Mouse (Mus musculus): ENCODE results near the gene Pld3. TPM values are rescaled to one million over a fixed set of nuclear protein-coding genes. Genes with fewer than 3 reads are reported as not detected.

Pld3 gene
- total RNA-seq, 2 experiments from 2014 or later, result 575 to 580 TPM

DNA sequence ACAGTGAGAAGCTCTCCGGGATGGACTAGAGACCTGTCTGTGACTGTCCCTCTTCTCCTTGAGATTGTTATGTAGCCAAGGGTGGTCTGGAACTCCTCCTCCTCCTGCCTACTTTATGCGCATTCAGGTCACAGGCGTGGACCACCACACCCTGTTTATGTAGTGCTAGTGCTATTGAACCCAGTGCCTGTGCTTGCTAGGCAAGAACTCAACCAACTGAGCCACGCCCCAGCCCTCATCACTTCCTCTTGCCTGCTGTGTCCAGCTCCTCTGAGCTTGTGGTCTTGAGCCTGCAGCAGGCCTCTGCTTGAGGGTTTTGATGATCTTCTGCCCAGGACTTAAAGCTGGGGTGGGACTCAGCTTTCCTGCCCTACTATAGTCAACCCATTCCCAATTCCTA lies 19.1 kb upstream of the Pld3 start:
- no peak for DNase-seq (ENCODE audit: low spot score in 2 of 2)

DNA sequence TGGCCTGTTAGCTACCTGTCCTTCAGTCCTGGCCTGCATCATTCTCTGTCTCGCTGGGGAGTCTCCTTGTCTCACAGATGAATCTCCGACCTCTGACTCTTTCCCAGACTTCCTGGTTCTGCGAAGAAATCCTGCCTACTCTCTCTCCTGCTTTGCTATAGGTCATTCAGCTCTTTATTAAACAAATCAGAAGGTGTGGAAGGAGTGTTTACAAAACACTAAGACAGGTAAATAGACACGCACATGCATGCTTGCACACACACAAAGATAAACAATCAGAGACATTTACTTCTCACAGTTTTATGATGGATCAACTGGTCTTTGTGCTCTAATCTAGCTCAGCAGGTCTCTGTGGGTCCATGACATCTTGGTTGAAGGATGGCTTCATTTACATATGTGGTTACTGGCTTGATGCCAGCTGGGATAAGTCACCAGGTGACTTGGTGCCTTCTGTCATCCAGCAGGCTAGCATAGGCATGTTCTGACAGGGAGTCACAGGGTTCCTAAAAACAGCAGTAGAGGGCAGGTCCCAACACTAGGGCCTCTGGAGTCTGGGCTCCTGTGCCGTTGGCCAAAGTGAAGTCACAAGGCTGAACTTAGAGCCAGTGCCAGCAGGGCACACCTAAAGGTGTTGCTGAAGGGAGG lies 16.7 kb upstream of the Pld3 start:
- no peak for DNase-seq (ENCODE audit: low spot score in 2 of 2)

- no peak for DNase-seq (ENCODE audit: low spot score in 2 of 2)
Observed at GRCm38 (mm10) chr7:27560978-27561377, 8.0 kb upstream of the Pld3 start.

DNA sequence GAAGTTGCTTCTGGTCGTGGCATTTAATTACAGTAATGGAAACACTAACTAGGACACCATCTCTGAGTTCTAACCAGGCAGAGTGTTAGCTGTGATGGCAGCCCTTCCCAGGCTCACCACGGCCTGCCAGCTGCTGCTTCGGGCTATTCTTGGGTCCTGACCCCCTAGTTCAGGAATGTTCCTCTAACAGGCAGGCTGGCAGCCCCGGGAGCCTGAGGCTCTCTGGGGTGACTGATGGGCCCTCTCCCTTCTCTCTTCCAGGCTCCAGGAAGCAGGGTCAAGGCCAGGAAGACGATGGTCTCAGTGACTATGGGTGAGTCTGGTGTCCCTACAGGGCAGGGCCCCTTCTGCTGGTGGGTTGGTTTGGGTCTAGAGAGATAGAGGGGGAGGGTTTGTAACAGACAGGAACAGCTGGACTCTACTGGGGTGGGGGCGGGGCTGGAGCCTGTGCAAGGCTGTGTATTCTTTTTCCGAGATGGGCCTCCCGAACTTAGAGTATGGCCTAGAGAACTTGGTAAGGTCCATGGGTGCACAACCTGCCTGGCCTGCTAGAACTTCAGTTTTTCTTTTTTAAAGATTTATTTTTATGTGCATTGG lies 7.4 kb upstream of the Pld3 start:
- no peak for DNase-seq (ENCODE audit: low spot score in 2 of 2)

GRCm38 (mm10) chr7:27552070-27552469 lies 948 bp downstream of the Pld3 start:
- no peak for DNase-seq (ENCODE audit: low spot score in 2 of 2)

GRCm38 (mm10) chr7:27549597-27549996 lies 3.4 kb downstream of the Pld3 start:
- DNase-seq (ENCODE audit: low spot score in 2 of 2), result no peak

DNA sequence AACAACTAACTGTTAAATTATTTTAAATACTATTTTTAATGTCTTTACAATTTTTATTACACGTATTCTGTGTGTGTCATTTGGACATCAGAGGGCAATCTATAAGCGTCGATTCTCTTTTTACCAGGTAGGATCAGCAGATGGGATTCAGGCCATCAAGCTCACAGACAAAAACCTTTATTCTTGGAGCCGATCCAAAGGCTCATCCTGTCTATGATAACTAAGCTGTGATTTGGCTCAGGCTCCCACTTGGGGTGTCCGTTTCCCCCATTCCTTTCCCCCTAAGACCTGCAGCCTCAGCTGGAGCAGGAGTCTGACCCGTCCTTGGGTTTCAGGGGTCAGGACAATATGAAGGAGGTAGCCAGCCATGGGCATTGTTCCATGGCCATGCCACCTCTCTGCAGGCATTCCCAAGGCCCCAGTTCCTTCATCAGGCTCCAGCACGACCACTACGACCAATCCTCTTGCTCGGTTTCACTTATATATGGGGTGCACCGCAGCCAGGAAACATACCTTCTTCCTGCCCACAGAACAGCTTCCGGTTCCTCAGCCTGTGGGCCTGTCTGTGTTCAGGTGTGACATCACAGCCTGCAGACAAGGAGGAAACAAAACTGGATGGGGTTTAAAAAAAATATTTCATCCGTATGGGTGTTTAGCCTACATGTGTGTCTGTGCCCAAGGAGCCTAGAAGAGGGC lies 8.2 kb downstream of the Pld3 start:
- no peak for DNase-seq (ENCODE audit: low spot score in 2 of 2)

DNA sequence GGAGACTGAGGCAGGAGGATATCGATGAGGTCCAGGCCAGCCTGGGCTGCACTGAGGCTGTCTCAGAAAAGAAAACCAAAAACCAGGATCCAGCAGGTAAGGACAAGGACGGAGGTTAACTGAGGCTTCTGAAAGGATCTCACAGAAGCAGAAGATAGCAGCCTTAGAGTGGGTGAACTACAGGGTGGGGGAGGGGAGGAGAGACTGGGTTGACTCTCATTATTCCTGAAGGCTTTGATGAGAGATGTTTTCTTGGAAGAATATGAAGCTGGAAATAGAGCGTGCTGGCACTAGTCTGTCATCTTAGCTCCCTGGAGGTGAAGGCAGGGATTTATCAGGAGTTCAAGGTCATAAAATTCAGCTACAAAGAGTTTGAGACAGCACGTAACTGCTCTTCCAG lies 9.2 kb downstream of the Pld3 start:
- DNase-seq (ENCODE audit: low spot score in 2 of 2), result no peak

DNA sequence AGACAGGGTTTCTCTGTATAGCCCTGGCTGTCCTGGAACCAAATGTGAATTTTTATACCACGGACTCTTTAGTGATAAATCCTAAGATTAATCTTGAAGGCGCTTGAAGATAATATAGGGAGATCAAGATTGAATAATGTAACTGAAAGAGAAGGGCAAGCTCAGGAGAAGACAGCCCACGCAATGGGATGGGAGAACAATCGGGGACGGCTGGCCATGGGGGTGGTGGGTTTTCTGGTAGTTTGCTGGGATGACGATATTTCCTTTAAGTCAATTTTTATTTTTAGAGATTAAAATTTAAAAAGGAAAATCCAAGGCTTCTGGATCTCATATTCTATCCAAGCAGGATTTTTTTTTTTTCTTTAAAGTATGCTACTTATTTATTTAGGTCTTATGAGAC lies 10.0 kb downstream of the Pld3 start:
- no peak for DNase-seq (ENCODE audit: low spot score in 2 of 2)

- DNase-seq (ENCODE audit: low spot score in 2 of 2), result peak; percentile 90 to 92
Observed at GRCm38 (mm10) chr7:27542392-27543033, 10.5 kb downstream of the Pld3 start.

- DNase-seq (ENCODE audit: low spot score in 2 of 2), result no peak
Observed at GRCm38 (mm10) chr7:27541922-27542321, 11.1 kb downstream of the Pld3 start.

DNA sequence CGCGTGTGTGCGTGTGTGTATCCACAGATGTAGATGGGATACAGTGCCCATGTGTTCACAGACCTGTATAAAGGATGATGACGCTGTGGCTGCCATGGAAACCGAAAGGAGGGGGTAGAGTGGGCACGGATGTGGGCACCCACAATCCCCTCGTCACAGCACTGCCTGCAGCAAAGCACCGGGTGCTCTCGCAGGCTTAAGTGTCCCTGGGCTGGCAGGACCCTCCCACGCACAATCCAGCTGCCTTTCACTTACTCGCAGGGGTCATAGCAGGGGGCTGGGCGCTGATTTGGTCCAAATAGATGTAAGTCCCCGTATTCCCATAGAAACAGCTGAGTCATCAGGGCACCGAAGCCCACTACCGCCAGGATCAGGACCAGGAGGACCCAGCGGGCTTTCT lies 11.6 kb downstream of the Pld3 start:
- DNase-seq (ENCODE audit: low spot score in 2 of 2), result peak; percentile 87 to 92

- no peak for DNase-seq (ENCODE audit: low spot score in 2 of 2)
Observed at GRCm38 (mm10) chr7:27540935-27541334, 12.1 kb downstream of the Pld3 start.

DNA sequence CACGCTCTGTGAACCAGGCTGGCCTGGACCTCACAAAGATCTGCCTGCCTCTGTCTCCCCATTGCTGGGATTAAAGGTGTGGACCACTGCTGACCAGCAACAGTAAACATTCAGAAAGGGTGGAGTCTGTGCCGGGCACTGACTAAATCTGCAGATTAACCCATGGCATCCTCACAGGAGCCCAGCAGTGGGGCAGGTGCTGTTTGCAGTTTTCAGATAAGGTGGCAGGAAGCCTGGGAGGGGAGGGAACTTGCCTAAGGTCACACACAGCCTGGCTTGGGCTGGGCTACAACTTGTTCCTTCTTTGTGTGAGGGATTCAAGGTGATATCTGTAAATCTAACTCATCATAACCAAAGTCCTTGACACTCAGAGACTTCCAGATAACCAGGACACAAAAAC lies 12.5 kb downstream of the Pld3 start:
- DNase-seq (ENCODE audit: low spot score in 2 of 2), result no peak

- no peak for DNase-seq (ENCODE audit: low spot score in 2 of 2)
Observed at GRCm38 (mm10) chr7:27538797-27539196, 14.2 kb downstream of the Pld3 start.

DNA sequence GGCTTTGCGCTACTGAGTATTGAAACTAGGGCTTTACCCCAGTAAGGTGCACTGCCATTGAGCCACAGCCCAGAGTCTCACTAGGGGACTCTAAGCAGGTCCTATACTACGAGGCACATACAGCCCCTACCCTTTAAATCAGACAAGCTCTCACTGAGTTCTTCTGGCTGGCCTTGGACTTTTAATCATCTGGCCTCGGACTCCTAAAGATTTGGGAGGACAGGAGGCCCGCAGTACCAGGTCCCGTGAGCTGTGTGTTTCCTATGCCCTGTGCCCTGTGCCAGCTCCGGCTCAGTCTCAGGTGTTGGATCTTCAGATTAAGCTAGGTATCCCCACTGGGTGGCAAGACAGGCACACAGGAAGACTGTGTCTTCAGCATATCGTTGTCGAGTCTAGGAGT lies 15.0 kb downstream of the Pld3 start:
- no peak for DNase-seq (ENCODE audit: low spot score in 2 of 2)

DNA sequence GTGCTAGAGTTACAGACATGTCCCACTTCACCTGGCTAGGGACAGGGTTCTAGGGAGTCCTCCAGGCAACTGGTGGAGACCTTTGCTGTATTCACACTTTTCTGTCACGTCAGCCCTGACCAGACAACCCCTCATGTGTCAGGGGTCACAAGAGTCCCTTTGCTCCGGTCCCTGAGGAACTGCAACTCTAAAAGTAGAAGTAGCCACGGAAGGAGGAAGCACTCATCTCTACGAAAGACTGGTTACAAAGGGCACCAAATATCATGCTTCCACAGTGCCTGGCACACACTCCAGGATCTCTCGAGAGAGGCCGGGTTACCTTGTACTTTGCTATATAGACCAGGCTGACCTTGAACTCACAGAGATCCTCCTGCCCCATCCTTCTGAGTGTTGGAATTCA lies 16.4 kb downstream of the Pld3 start:
- no peak for DNase-seq (ENCODE audit: low spot score in 2 of 2)

DNA sequence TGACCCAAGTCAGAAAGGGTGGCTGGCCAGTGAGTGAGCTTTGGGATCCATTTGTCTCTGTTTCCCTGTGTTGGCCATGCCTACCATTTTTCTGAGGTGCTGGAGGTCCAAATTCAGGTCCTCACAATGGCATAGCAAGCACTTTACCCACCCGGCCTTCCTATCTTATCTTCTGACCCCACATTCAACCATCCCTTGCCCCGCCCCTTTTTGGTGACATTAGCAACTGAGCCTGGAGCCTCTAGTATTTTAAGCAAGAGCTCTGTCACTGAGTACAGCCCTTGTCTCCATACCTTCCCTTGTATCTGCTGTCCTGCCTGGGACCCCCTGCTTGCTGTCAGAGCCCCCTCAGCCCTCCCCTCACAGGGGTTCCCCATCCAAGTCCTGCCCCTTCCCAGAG lies 17.6 kb downstream of the Pld3 start:
- no peak for DNase-seq (ENCODE audit: low spot score in 2 of 2)

- no peak for DNase-seq (ENCODE audit: low spot score in 2 of 2)
Observed at GRCm38 (mm10) chr7:27532480-27533050, 20.5 kb downstream of the Pld3 start.

DNA sequence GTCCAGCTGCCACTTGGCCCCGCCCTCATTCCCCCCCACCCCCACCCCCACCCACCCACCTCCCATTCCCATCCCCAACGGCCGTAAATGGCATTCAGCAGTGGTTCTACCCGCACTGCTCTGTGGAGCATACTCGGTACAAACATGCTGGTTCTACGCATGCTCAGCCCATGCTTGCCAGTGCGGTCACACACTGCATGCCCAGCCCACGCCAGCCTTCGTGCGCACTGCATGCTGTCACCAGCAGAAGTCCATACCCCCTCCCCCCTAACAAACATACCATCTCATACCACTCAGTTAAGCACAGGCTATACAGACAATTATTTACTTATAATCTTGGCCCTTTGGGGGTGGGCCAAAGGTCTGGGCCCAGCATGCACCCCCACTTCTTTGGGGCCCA lies 21.3 kb downstream of the Pld3 start:
- peak in 1 of 2 experiments; percentile 53 for DNase-seq (ENCODE audit: low spot score in 2 of 2)

DNA sequence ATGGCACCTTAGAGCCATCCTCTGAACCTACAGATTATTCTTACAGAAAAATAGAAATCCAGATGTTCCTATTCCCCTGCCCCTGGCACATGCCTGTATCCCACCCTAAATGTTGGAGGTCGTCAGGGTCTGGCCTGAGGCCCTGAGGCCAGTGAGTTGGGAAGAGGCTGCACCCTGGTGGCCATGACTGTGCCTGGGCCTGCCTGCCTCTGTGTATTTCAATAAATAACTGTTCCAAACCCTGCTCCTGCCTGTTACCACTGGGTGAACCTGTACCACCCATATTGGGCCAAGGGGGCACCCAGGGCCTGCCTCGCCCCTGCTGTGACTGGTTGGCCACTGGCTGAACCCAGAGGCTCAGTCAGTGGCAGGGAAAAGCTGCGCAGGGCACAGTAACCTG lies 22.1 kb downstream of the Pld3 start:
- DNase-seq (ENCODE audit: low spot score in 2 of 2), result no peak

GRCm38 (mm10) chr7:27529070-27529469 lies 23.9 kb downstream of the Pld3 start:
- DNase-seq (ENCODE audit: low spot score in 2 of 2), result no peak

All from layer of hippocampus, adult 18-20 months (tissue).